Mouse (Mus musculus) intestine, embryonic 16.5 days (tissue): ENCODE measurements at regions not wholly inside any gene's neighbourhood (a gene's known extent, or its start where the extent isn't known, plus 50 kb on each side); places are given as distances from the start of the nearest gene placed in this dataset.

Experiments
- ATAC-seq: fragments of 200-750 bp; cut with Nextera tagmentation; 2 replicates; pipeline ENCODE4 v1.8.0; 2017; ENCODE audit warnings: moderate TSS enrichment, moderate library complexity
- H3K27ac ChIP-seq: fragments of 300-500 bp; sonication (generic); 2 replicates; pipeline ENCODE4 v1.5.1; 2014; ENCODE audit warnings: mild to moderate bottlenecking, low read length
- H3K27me3 ChIP-seq: fragments of 300-500 bp; sonication (generic); replicated peaks from 2 replicates; pipeline ENCODE4 v1.6.1; 2014; ENCODE audit warnings: low read length, control low read depth, mixed read lengths; ENCODE audit not compliant: control insufficient read depth, insufficient read depth
- H3K36me3 ChIP-seq: fragments of 300-500 bp; sonication (generic); 2 replicates; pipeline ENCODE4 v1.6.1; 2014; ENCODE audit warnings: low read length, control low read depth; ENCODE audit not compliant: control insufficient read depth, insufficient read depth
- H3K4me1 ChIP-seq: fragments of 300-500 bp; sonication (generic); 2 replicates; pipeline ENCODE4 v1.6.1; 2014; ENCODE audit warnings: low read length, control low read depth, mixed read lengths; ENCODE audit not compliant: control insufficient read depth, insufficient read depth
- H3K4me2 ChIP-seq: fragments of 300-500 bp; sonication (generic); 2 replicates; pipeline ENCODE4 v1.6.1; 2014; ENCODE audit warnings: low read depth, low read length, control low read depth
- H3K4me3 ChIP-seq: fragments of 300-500 bp; sonication (generic); 2 replicates; pipeline ENCODE4 v1.5.1; 2014; ENCODE audit warnings: mild to moderate bottlenecking, low read length
- H3K9ac ChIP-seq: fragments of 300-500 bp; sonication (generic); 2 replicates; pipeline ENCODE4 v1.6.1; 2014; ENCODE audit warnings: low read depth, low read length
- H3K9me3 ChIP-seq: fragments of 300-500 bp; sonication (generic); 2 replicates; pipeline ENCODE4 v1.6.1; 2016; ENCODE audit warnings: low read length, control low read depth; ENCODE audit not compliant: control insufficient read depth
- WGBS: fragments of 180-500 bp; shearing (Covaris S2); extraction: QIAGEN DNeasy Blood & Tissue Kit; methylation state at CpG from one replicate; pipeline ENCODE4 v1.1.7; 2014; 5-methylcytosine and 5-hydroxymethylcytosine counted together

DNA sequence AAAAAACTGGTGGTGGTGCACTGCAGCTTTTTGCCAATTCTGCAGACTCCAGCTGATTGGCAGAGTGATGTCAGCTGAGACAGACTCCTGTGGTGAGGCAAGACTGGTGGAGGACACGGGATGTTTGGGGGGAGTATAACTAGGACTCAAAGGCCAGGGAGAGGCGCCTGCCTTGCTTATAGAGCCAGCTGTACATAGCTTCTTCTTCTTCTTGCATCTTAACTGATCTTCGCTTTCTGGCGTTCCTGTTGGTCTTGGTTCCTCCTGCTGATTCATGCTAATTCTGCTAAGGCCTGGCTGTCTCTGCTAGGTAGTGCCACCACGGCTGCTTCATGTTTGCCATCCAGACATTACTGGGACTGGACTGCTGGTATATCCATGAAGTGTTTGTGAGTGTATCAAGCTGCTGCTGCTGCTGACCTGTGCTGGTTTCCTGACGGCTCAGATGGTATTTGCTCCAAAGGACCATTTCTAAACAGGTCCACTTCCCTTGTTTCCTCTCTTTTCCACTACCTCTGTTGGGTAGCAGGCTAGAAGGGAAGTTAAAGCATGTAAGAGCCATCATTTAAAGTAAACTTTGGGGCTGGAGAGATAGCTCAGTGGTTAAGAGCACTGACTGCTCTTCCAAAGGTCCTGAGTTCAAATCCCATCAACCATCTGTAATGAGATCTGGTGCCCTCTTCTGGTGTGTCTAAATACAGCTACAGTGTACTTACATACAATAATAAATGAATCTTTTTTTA is 53.2 kb upstream of the Eml4 start:
- Histone ChIP-seq H3K4me3 (no peak overlapping the region), H3K27me3 (no peaks in the 10 kb centered on the region), H3K27ac (no peak overlapping the region), H3K9me3 (no peaks in the 10 kb centered on the region), H3K4me2 (no peak overlapping the region), H3K4me1 (no peaks in the 10 kb centered on the region; the same call in 1 of the 2 replicates), H3K36me3 (no peaks in the 10 kb centered on the region), H3K9ac (no peak overlapping the region)
- no peak for ATAC-seq
- WGBS: 72% methylated on average over 6 of the region's 6 CpGs
